Mouse (Mus musculus) central nervous system, embryonic 14 days (tissue): Measurements from ENCODE around the gene Fbxw4. TPM values are rescaled to one million over a fixed set of nuclear protein-coding genes. Genes with fewer than 3 reads are reported as not detected.

ENCODE experiments used
- polyA plus RNA-seq: library from polyadenylated mRNA; depleted of rRNA; stranded (reverse); fragments of >200 nt; gene quantifications from 2 replicates; pipeline ENCODE4 v1.2.3, GENCODE M21; 2012; rRNA removed

The Fbxw4 gene
- polyA plus RNA-seq, result 41.5 and 44.7 TPM in 2 replicates

DNA sequence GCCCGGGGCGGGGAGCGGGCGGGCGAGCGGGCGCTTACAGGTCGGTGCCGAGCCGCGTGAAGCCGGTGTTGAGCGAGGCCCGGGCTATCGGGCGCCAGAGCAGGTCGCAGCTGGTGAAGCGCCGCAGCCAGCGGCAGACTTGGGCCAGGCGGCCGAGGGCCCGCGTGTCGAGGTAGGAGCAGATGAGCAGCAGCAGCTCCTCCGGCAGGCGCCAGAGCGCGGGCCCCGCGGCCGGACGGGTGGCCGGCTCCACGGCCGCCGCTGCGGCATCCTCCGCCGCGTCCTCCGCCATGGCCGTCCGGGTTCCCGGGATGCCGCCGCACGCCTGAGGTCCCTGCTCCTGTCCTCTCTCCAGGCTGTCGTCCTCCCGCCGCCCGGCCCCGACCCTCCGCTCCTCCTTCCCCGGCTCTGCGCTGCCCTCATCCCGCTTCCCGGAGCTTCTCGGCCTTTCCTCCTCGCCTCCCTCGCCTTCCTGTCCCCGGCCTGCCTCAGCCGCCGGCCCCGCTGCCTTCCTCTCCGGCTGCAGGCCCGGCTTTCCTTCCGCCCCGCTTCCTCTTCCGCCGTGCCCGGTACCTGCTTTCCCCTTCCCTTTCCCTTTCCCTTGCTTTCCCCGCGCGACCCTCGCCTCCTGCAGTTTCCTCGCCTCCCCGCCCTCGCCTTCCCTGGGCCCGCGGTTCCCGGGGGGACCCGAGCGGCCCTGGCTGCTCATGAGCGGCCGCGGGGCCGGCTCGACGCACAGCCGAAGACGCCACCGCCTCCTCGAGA is at the start of gene Fbxw4:
Fbxw4 (minus strand) TSS at position 575 of the 765 bp plus-strand sequence.

DNA sequence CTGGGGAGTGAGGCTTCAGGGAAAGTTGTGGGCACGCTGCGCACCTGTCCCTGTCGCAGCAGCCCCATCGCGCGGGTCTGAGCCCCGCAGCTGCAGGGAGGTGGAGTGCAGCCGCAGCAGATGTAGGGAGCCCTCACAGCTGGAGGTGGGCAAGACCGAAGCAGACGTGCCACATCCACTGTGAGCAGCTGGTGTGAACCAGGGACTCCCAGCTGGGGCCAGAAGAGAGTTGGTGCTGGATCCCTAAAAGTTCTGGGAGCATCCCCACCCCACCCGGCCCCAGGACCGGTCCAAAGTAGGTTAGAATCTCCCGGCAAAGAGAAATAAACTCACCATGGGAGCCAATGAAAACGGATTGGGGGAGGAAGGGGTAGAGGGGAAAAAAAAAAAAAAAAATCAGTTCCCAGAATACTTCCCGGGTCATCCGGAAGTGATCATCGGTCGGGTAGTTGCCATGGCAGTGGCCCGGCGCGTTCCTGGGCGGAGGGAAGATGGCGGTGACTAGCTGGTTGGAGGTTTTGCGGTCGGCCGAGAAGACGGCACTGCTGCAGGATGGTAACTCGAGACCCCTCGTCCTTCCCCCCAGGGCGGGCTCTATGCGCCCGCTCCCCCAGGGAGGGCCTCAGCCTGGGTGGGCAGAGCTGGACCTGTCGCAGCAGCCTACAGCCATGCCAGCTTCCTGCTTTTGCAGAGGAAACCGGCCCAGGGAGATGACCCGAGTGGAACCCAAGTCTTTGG is 99.8 kb downstream of the Fbxw4 start, which contains the start of the genes Poll and Gm17018:
Poll (minus strand) TSS at position 379 of the 738 bp plus-strand sequence.
Gm17018 (plus strand) TSS at position 463 of the 738 bp plus-strand sequence.

Other genes starting within 250 kb of the Fbxw4 start
- 10.7 and 11.2 TPM in 2 replicates for gene Poll, start 99.8 kb downstream of the Fbxw4 start, polyA plus RNA-seq
- 25.4 and 26.6 TPM in 2 replicates for gene Gm17018, start 99.7 kb downstream of the Fbxw4 start, polyA plus RNA-seq
- 1.4 and 1.7 TPM in 2 replicates for gene Fgf8, start 82.6 kb upstream of the Fbxw4 start, polyA plus RNA-seq
- gene Npm3, start 89.3 kb upstream of the Fbxw4 start, polyA plus RNA-seq, result 92.1 and 93.8 TPM in 2 replicates
- 144 and 151 TPM in 2 replicates for gene Mgea5, start 123.5 kb upstream of the Fbxw4 start, polyA plus RNA-seq
- 8.2 TPM in 2 replicates for gene Kcnip2, start 155.7 kb upstream of the Fbxw4 start, polyA plus RNA-seq